Mouse (Mus musculus): Measurements from ENCODE around the gene Tomm6. TPM values are rescaled to one million over a fixed set of nuclear protein-coding genes. Genes with fewer than 3 reads are reported as not detected.

Gene Tomm6
- polyA plus RNA-seq, 1 experiment, result 101 TPM

- TF ChIP-seq POLR2A (IDR thresholded peaks at IDR 0.05; ENCODE audit: borderline replicate concordance, extremely low read depth, low read depth, low read length) (no peak), CTCF (IDR thresholded peaks at IDR 0.05; ENCODE audit: insufficient read depth, low read length) (no peak)
- no peak for DNase-seq
- Histone ChIP-seq H3K4me1 (ENCODE audit: control insufficient read depth, insufficient read depth, low read length) (no peaks in the 10 kb centered on the region), H3K4me3 (replicated peaks; ENCODE audit: extremely low read depth, low read depth, low read length) (no peak overlapping the region)
- 74% methylated on average over 2 of the region's 2 CpGs for WGBS
Measured at GRCm38 (mm10) chr17:47699055-47699454, 10.9 kb upstream of the Tomm6 start.

- WGBS, result 90% methylated on average over 10 of the region's 10 CpGs
- Histone ChIP-seq H3K4me3 (replicated peaks; ENCODE audit: extremely low read depth, low read depth, low read length) (no peak overlapping the region), H3K4me1 (ENCODE audit: control insufficient read depth, insufficient read depth, low read length) (no peaks in the 10 kb centered on the region)
- no peak for DNase-seq
- no peak for TF ChIP-seq CTCF (IDR thresholded peaks at IDR 0.05; ENCODE audit: insufficient read depth, low read length)
Measured at GRCm38 (mm10) chr17:47698156-47698555, 10.0 kb upstream of the Tomm6 start.

- Histone ChIP-seq H3K4me1 (ENCODE audit: control insufficient read depth, insufficient read depth, low read length) (no peaks in the 10 kb centered on the region), H3K4me3 (replicated peaks; ENCODE audit: extremely low read depth, low read depth, low read length) (peak overlapping the region; percentile 62)
- 2% methylated on average over 15 of the region's 23 CpGs for WGBS
- no peak for DNase-seq
- TF ChIP-seq CTCF (IDR thresholded peaks at IDR 0.05; ENCODE audit: insufficient read depth, low read length) (no peak), POLR2A (IDR thresholded peaks at IDR 0.05; ENCODE audit: borderline replicate concordance, extremely low read depth, low read depth, low read length) (no peak)
Measured at GRCm38 (mm10) chr17:47695337-47695710, 7.1 kb upstream of the Tomm6 start.

- peak; percentile 42; the same call in 1 of the 2 replicates for TF ChIP-seq CTCF (IDR thresholded peaks at IDR 0.05; ENCODE audit: insufficient read depth, low read length)
- peak; percentile 49; the same call in 1 of the 2 replicates for TF ChIP-seq POLR2A (IDR thresholded peaks at IDR 0.05; ENCODE audit: borderline replicate concordance, extremely low read depth, low read depth, low read length)
- WGBS, result under 1% methylated on average over 82 of the region's 82 CpGs
- peak; percentile 96 for DNase-seq
- H3K4me3 ChIP-seq (replicated peaks; ENCODE audit: extremely low read depth, low read depth, low read length), result peak within 1 kb of the TSS; percentile 90
- no peaks in the 10 kb centered on the region for H3K4me1 ChIP-seq (ENCODE audit: control insufficient read depth, insufficient read depth, low read length)
Measured at GRCm38 (mm10) chr17:47694503-47695336, 6.5 kb upstream of the Tomm6 start, which contains the start of gene Prickle4. TSS of gene Prickle4 (minus strand) at chr17:47694736.

- no peak for DNase-seq
- 0% methylated on average over 3 of the region's 3 CpGs for WGBS
- H3K4me1 ChIP-seq (ENCODE audit: control insufficient read depth, insufficient read depth, low read length), result no peaks in the 10 kb centered on the region
Measured at GRCm38 (mm10) chr17:47694442-47694502, 6.1 kb upstream of the Tomm6 start, which contains the start of gene Gm21981. TSS of gene Gm21981 (minus strand) at chr17:47694455.

GRCm38 (mm10) chr17:47693671-47694441 lies 5.7 kb upstream of the Tomm6 start:
- DNase-seq, result no peak
- 41% methylated on average over 13 of the region's 13 CpGs for WGBS
- Histone ChIP-seq H3K4me3 (replicated peaks; ENCODE audit: extremely low read depth, low read depth, low read length) (peak overlapping the region; percentile 90), H3K4me1 (ENCODE audit: control insufficient read depth, insufficient read depth, low read length) (no peaks in the 10 kb centered on the region)
- TF ChIP-seq POLR2A (IDR thresholded peaks at IDR 0.05; ENCODE audit: borderline replicate concordance, extremely low read depth, low read depth, low read length) (no peak), CTCF (IDR thresholded peaks at IDR 0.05; ENCODE audit: insufficient read depth, low read length) (no peak)

More at GRCm38 (mm10) chr17:47694442-47694502, 6.1 kb upstream of the Tomm6 start, which contains the start of gene Gm21981:
- H3K4me3 ChIP-seq (replicated peaks; ENCODE audit: extremely low read depth, low read depth, low read length), result peak within 1 kb of the TSS; percentile 90
- TF ChIP-seq CTCF (IDR thresholded peaks at IDR 0.05; ENCODE audit: insufficient read depth, low read length), result no peak
- no peak for TF ChIP-seq POLR2A (IDR thresholded peaks at IDR 0.05; ENCODE audit: borderline replicate concordance, extremely low read depth, low read depth, low read length)

GRCm38 (mm10) chr17:47691650-47692049 lies 3.5 kb upstream of the Tomm6 start:
- TF ChIP-seq CTCF (IDR thresholded peaks at IDR 0.05; ENCODE audit: insufficient read depth, low read length), result no peak
- no peak for DNase-seq
- 96% methylated on average over 3 of the region's 3 CpGs for WGBS
- Histone ChIP-seq H3K4me1 (ENCODE audit: control insufficient read depth, insufficient read depth, low read length) (peaks cover 6% of the 10 kb centered on the region; the same call in 1 of the 2 replicates), H3K4me3 (replicated peaks; ENCODE audit: extremely low read depth, low read depth, low read length) (no peak overlapping the region)

GRCm38 (mm10) chr17:47689894-47690293 lies 1.7 kb upstream of the Tomm6 start:
- no peak for DNase-seq
- WGBS, result 89% methylated on average over 8 of the region's 8 CpGs
- Histone ChIP-seq H3K4me1 (ENCODE audit: control insufficient read depth, insufficient read depth, low read length) (peaks cover 6% of the 10 kb centered on the region; the same call in 1 of the 2 replicates), H3K4me3 (replicated peaks; ENCODE audit: extremely low read depth, low read depth, low read length) (no peak overlapping the region)
- TF ChIP-seq CTCF (IDR thresholded peaks at IDR 0.05; ENCODE audit: insufficient read depth, low read length), result no peak
- no peak for TF ChIP-seq POLR2A (IDR thresholded peaks at IDR 0.05; ENCODE audit: borderline replicate concordance, extremely low read depth, low read depth, low read length)

GRCm38 (mm10) chr17:47688608-47689575 lies 706 bp upstream of the Tomm6 start, which contains the start of gene Frs3:
TSS of gene Frs3 (plus strand) at chr17:47689030.
- peaks cover 6% of the 10 kb centered on the region; the same call in 1 of the 2 replicates for H3K4me1 ChIP-seq (ENCODE audit: control insufficient read depth, insufficient read depth, low read length)
- DNase-seq, result peak; percentile 58
- TF ChIP-seq CTCF (IDR thresholded peaks at IDR 0.05; ENCODE audit: insufficient read depth, low read length) (no peak), POLR2A (IDR thresholded peaks at IDR 0.05; ENCODE audit: borderline replicate concordance, extremely low read depth, low read depth, low read length) (0 out of 2 replicates have a peak, but pooled peaks have one; percentile 3)
- H3K4me3 ChIP-seq (replicated peaks; ENCODE audit: extremely low read depth, low read depth, low read length), result peak within 1 kb of the TSS; percentile 83
- WGBS, result 2% methylated on average over 58 of the region's 58 CpGs
